Mouse (Mus musculus): ENCODE data around the gene Gm10037. TPM values are rescaled to one million over a fixed set of nuclear protein-coding genes. Genes with fewer than 3 reads are reported as not detected.
"Not testable (repeated sequence)": the region's sequence is repeated elsewhere in the genome, so short reads cannot be mapped to it uniquely, and the experiment has no call there.

Gm10037 gene
- not detected in 2 replicates for polyA plus RNA-seq (2012; ENCODE audit: insufficient read depth, insufficient read length, low replicate concordance, missing spikeins)

- 3% methylated on average over 14 of the region's 14 CpGs for WGBS
- TF ChIP-seq POLR2A (IDR thresholded peaks at IDR 0.05; ENCODE audit: insufficient read depth, low read depth, low read length), result no peak
- TF ChIP-seq CTCF (IDR thresholded peaks at IDR 0.05; ENCODE audit: insufficient read depth, low read depth, low read length), result no peak
- Histone ChIP-seq H3K4me3 (ENCODE audit: insufficient read depth, low read depth, low read length) (peak within 1 kb of the TSS; percentile 88), H3K4me1 (ENCODE audit: control insufficient read depth, insufficient read depth, low read length) (peaks cover 2% of the 10 kb centered on the region; the same call in 1 of the 2 replicates), H3K27ac (ENCODE audit: insufficient read depth, low read depth, low read length) (peak within 1 kb of the TSS; percentile 76)
Observed at GRCm38 (mm10) chr13:67830911-67831336, at the start of gene Gm10037. Gm10037 (plus strand) TSS chr13:67831106.

- no peaks in the 10 kb centered on the region for H3K4me1 ChIP-seq (ENCODE audit: control insufficient read depth, insufficient read depth, low read length)
- no peak overlapping the region for H3K27ac ChIP-seq (ENCODE audit: insufficient read depth, low read depth, low read length)
- H3K4me3 ChIP-seq (ENCODE audit: insufficient read depth, low read depth, low read length), result no peak overlapping the region
- 95% methylated on average over 10 of the region's 10 CpGs for WGBS
- TF ChIP-seq POLR2A (IDR thresholded peaks at IDR 0.05; ENCODE audit: insufficient read depth, low read depth, low read length) (no peak), CTCF (IDR thresholded peaks at IDR 0.05; ENCODE audit: insufficient read depth, low read depth, low read length) (no peak)
Observed at GRCm38 (mm10) chr13:67791921-67792455, 38.9 kb upstream of the Gm10037 start.

- Histone ChIP-seq H3K27ac (ENCODE audit: insufficient read depth, low read depth, low read length) (no peak overlapping the region), H3K4me3 (ENCODE audit: insufficient read depth, low read depth, low read length) (no peak overlapping the region), H3K4me1 (ENCODE audit: control insufficient read depth, insufficient read depth, low read length) (no peaks in the 10 kb centered on the region)
- WGBS, result 41% methylated on average over 3 of the region's 3 CpGs
- TF ChIP-seq CTCF (IDR thresholded peaks at IDR 0.05; ENCODE audit: insufficient read depth, low read depth, low read length) (no peak), POLR2A (IDR thresholded peaks at IDR 0.05; ENCODE audit: insufficient read depth, low read depth, low read length) (no peak)
Observed at GRCm38 (mm10) chr13:67798618-67799017, 32.3 kb upstream of the Gm10037 start.

GRCm38 (mm10) chr13:67799151-67799550 is 31.8 kb upstream of the Gm10037 start:
- not testable (repeated sequence) for H3K27ac ChIP-seq (ENCODE audit: insufficient read depth, low read depth, low read length); H3K4me3 ChIP-seq (ENCODE audit: insufficient read depth, low read depth, low read length); H3K4me1 ChIP-seq (ENCODE audit: control insufficient read depth, insufficient read depth, low read length)
- WGBS, result 63% methylated on average over 3 of the region's 3 CpGs

GRCm38 (mm10) chr13:67811651-67812210 is 19.2 kb upstream of the Gm10037 start:
- H3K27ac ChIP-seq (ENCODE audit: insufficient read depth, low read depth, low read length), result no peak overlapping the region
- no peak overlapping the region for H3K4me3 ChIP-seq (ENCODE audit: insufficient read depth, low read depth, low read length)
- peaks cover 2% of the 10 kb centered on the region; the same call in 1 of the 2 replicates for H3K4me1 ChIP-seq (ENCODE audit: control insufficient read depth, insufficient read depth, low read length)
- 66% methylated on average over 1 of the region's 1 CpGs for WGBS
- TF ChIP-seq POLR2A (IDR thresholded peaks at IDR 0.05; ENCODE audit: insufficient read depth, low read depth, low read length) (no peak), CTCF (IDR thresholded peaks at IDR 0.05; ENCODE audit: insufficient read depth, low read depth, low read length) (no peak)

- 77% methylated on average over 8 of the region's 8 CpGs for WGBS
- no peak for TF ChIP-seq POLR2A (IDR thresholded peaks at IDR 0.05; ENCODE audit: insufficient read depth, low read depth, low read length)
- TF ChIP-seq CTCF (IDR thresholded peaks at IDR 0.05; ENCODE audit: insufficient read depth, low read depth, low read length), result no peak
- Histone ChIP-seq H3K4me3 (ENCODE audit: insufficient read depth, low read depth, low read length) (no peak overlapping the region; the same call in 1 of the 2 replicates), H3K27ac (ENCODE audit: insufficient read depth, low read depth, low read length) (no peak overlapping the region), H3K4me1 (ENCODE audit: control insufficient read depth, insufficient read depth, low read length) (peaks cover 2% of the 10 kb centered on the region; the same call in 1 of the 2 replicates)
Observed at GRCm38 (mm10) chr13:67812961-67813709, 17.8 kb upstream of the Gm10037 start.

GRCm38 (mm10) chr13:67813710-67814660 is 16.9 kb upstream of the Gm10037 start, which contains the start of gene Zfp273:
Zfp273 (plus strand) TSS chr13:67813740.
- Histone ChIP-seq H3K4me3 (ENCODE audit: insufficient read depth, low read depth, low read length) (peak within 1 kb of the TSS; percentile 97), H3K27ac (ENCODE audit: insufficient read depth, low read depth, low read length) (peak within 1 kb of the TSS; percentile 76), H3K4me1 (ENCODE audit: control insufficient read depth, insufficient read depth, low read length) (peaks cover 2% of the 10 kb centered on the region; the same call in 1 of the 2 replicates)
- no peak for TF ChIP-seq POLR2A (IDR thresholded peaks at IDR 0.05; ENCODE audit: insufficient read depth, low read depth, low read length)
- no peak for TF ChIP-seq CTCF (IDR thresholded peaks at IDR 0.05; ENCODE audit: insufficient read depth, low read depth, low read length)
- WGBS, result 3% methylated on average over 31 of the region's 31 CpGs

- WGBS, result 83% methylated on average over 1 of the region's 1 CpGs
- Histone ChIP-seq H3K4me3 (ENCODE audit: insufficient read depth, low read depth, low read length) (no peak overlapping the region), H3K4me1 (ENCODE audit: control insufficient read depth, insufficient read depth, low read length) (peaks cover 2% of the 10 kb centered on the region; the same call in 1 of the 2 replicates), H3K27ac (ENCODE audit: insufficient read depth, low read depth, low read length) (no peak overlapping the region)
- no peak for TF ChIP-seq POLR2A (IDR thresholded peaks at IDR 0.05; ENCODE audit: insufficient read depth, low read depth, low read length)
- TF ChIP-seq CTCF (IDR thresholded peaks at IDR 0.05; ENCODE audit: insufficient read depth, low read depth, low read length), result no peak
Observed at GRCm38 (mm10) chr13:67818636-67819035, 12.3 kb upstream of the Gm10037 start.

- not testable (repeated sequence) for H3K4me1 ChIP-seq (ENCODE audit: control insufficient read depth, insufficient read depth, low read length); H3K4me3 ChIP-seq (ENCODE audit: insufficient read depth, low read depth, low read length); H3K27ac ChIP-seq (ENCODE audit: insufficient read depth, low read depth, low read length)
Observed at GRCm38 (mm10) chr13:67833137-67833536, 2.2 kb downstream of the Gm10037 start.

Data from olfactory bulb, adult 2 months (tissue).